Mouse (Mus musculus): ENCODE data around the gene Gm49373.

DNA sequence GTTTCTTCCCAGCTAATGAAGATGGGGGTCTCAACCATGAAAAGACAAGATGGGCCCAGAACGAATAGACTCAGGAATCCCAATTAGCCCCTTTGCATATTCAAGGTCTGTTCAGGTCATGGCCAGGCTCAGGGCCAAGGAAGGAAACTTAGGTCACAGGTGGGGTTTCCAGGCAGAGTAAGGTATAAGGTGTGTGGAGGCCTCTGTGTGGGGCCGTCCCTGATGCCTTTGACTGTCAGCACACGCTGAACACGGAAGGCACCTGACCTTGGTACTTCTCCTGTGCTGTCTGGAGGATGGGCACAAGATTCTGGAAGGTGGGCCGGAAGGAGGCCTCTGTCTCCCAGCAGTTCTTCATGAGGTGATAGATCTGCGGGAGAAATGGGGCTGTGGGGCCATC, 31.9 kb upstream of the Gm49373 start:
- TF ChIP-seq CTCF (IDR thresholded peaks at IDR 0.05; ENCODE audit: extremely low read depth, insufficient read depth, low read length) (no peak), POLR2A (IDR thresholded peaks at IDR 0.05; ENCODE audit: extremely low read depth, insufficient read depth, low read length) (no peak)
